Mouse (Mus musculus): ENCODE measurements at regions not wholly inside any gene's neighbourhood (a gene's known extent, or its start where the extent isn't known, plus 50 kb on each side); places are given as distances from the start of the nearest gene placed in this dataset.

DNA sequence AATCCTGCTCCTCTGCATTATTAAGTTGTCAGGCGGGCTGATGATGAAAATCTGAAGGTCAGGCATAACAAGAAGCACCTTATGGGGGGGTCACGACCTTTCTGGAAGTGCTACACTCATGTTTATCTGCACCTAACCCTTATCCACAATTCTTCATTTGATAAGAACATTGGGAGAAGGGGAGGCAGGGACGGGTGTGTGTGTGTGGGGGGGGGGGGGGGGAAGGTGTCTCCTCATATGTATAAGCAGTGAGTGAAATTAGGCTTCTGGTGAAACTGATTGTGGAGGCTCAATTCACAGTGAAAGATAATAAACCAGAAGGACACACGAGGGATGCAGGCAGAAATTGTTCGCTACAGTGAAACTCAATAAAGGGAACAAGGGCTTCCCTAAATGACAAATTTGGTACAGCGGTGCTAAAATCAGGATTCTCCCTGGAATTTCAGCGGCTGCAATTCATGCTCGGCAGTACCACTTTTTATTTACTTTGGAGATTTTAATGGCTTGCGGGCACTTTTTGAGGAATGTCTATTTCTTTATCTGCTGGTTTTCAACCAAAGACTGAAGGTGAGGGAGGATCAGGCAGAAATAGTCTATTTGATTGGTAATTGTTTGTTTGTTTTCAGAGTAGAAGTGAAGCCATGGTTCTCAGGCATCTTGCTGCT, 327.2 kb downstream of the Gm10295 start:
- TF ChIP-seq CTCF (IDR thresholded peaks at IDR 0.05; ENCODE audit: insufficient read depth, low read depth, low read length): no peak
- no peak for TF ChIP-seq POLR2A (IDR thresholded peaks at IDR 0.05; ENCODE audit: insufficient read depth, low read depth, low read length)
